Mouse (Mus musculus): ENCODE measurements around the gene Trex1. TPM values are rescaled to one million over a fixed set of nuclear protein-coding genes. Genes with fewer than 3 reads are reported as not detected.

Gene Trex1
- polyA plus RNA-seq, 1 experiment from 2014 or later: 14.3 TPM

- H3K4me3 ChIP-seq (ENCODE audit: low read depth, low read length): peak overlapping the region; percentile 62; the same call in 1 of the 2 replicates
- 48% methylated on average over 6 of the region's 6 CpGs for WGBS (ENCODE audit: insufficient replicate concordance)
Observed at GRCm38 (mm10) chr9:109097291-109097690, 37.8 kb upstream of the Trex1 start.

GRCm38 (mm10) chr9:109096856-109097255 is 37.3 kb upstream of the Trex1 start:
- 53% methylated on average over 6 of the region's 6 CpGs for WGBS (ENCODE audit: insufficient replicate concordance)
- 0 out of 2 replicates have a peak, but pooled peaks cover 3% of the 10 kb centered on the region for H3K36me3 ChIP-seq (replicated peaks; ENCODE audit: insufficient read depth, low read length)
- no peak for TF ChIP-seq EP300 (IDR thresholded peaks at IDR 0.05; ENCODE audit: low read depth)
- TF ChIP-seq CTCF (IDR thresholded peaks at IDR 0.05; ENCODE audit: low read depth): no peak
- no peak for DNase-seq
- H3K9me3 ChIP-seq (ENCODE audit: low read length): no peaks in the 10 kb centered on the region
- peak overlapping the region; percentile 74 for H3K9ac ChIP-seq (replicated peaks)
- peaks cover 25% of the 10 kb centered on the region for H3K4me1 ChIP-seq (ENCODE audit: insufficient read depth)
- peak overlapping the region; percentile 62 for H3K4me3 ChIP-seq (ENCODE audit: low read depth, low read length)
- H3K4me2 ChIP-seq (ENCODE audit: low read depth, low read length): peak overlapping the region; percentile 81
- peaks cover 31% of the 10 kb centered on the region for H3K27me3 ChIP-seq (ENCODE audit: insufficient read depth, low read length)
- ATAC-seq: no peak
- peak overlapping the region; percentile 91 for H3K27ac ChIP-seq (ENCODE audit: low read depth)

More at GRCm38 (mm10) chr9:109097291-109097690, 37.8 kb upstream of the Trex1 start:
- no peaks in the 10 kb centered on the region for H3K9me3 ChIP-seq (ENCODE audit: low read length)
- H3K4me1 ChIP-seq (ENCODE audit: insufficient read depth): peaks cover 25% of the 10 kb centered on the region
- peak overlapping the region; percentile 81 for H3K4me2 ChIP-seq (ENCODE audit: low read depth, low read length)
- H3K27ac ChIP-seq (ENCODE audit: low read depth): peak overlapping the region; percentile 91
- H3K27me3 ChIP-seq (ENCODE audit: insufficient read depth, low read length): peaks cover 31% of the 10 kb centered on the region
- 0 out of 2 replicates have a peak, but pooled peaks cover 3% of the 10 kb centered on the region for H3K36me3 ChIP-seq (replicated peaks; ENCODE audit: insufficient read depth, low read length)
- TF ChIP-seq CTCF (IDR thresholded peaks at IDR 0.05; ENCODE audit: low read depth) (no peak), EP300 (IDR thresholded peaks at IDR 0.05; ENCODE audit: low read depth) (no peak)
- no peak overlapping the region; the same call in none of the 2 replicates for H3K9ac ChIP-seq (replicated peaks)
- ATAC-seq: no peak
- no peak for DNase-seq

- Histone ChIP-seq H3K9ac (replicated peaks) (peak overlapping the region; percentile 74), H3K27ac (ENCODE audit: low read depth) (peak overlapping the region; percentile 91), H3K4me1 (ENCODE audit: insufficient read depth) (peaks cover 25% of the 10 kb centered on the region), H3K4me2 (ENCODE audit: low read depth, low read length) (peak overlapping the region; percentile 81), H3K27me3 (ENCODE audit: insufficient read depth, low read length) (peaks cover 31% of the 10 kb centered on the region), H3K36me3 (replicated peaks; ENCODE audit: insufficient read depth, low read length) (peaks cover 7% of the 10 kb centered on the region; the same call in 1 of the 2 replicates), H3K9me3 (ENCODE audit: low read length) (no peaks in the 10 kb centered on the region), H3K4me3 (ENCODE audit: low read depth, low read length) (peak overlapping the region; percentile 62)
- 66% methylated on average over 9 of the region's 9 CpGs for WGBS (ENCODE audit: insufficient replicate concordance)
- TF ChIP-seq EP300 (IDR thresholded peaks at IDR 0.05; ENCODE audit: low read depth) (no peak), CTCF (IDR thresholded peaks at IDR 0.05; ENCODE audit: low read depth) (no peak)
- ATAC-seq (no peak), DNase-seq (no peak)
Observed at GRCm38 (mm10) chr9:109096251-109096661, 36.7 kb upstream of the Trex1 start.

- TF ChIP-seq EP300 (IDR thresholded peaks at IDR 0.05; ENCODE audit: low read depth): no peak
- TF ChIP-seq CTCF (IDR thresholded peaks at IDR 0.05; ENCODE audit: low read depth): no peak
- Histone ChIP-seq H3K4me2 (ENCODE audit: low read depth, low read length) (peak within 1 kb of the TSS; percentile 81), H3K9me3 (ENCODE audit: low read length) (no peaks in the 10 kb centered on the region), H3K27me3 (ENCODE audit: insufficient read depth, low read length) (peaks cover 31% of the 10 kb centered on the region), H3K4me3 (ENCODE audit: low read depth, low read length) (peak within 1 kb of the TSS; percentile 62), H3K36me3 (replicated peaks; ENCODE audit: insufficient read depth, low read length) (peaks cover 7% of the 10 kb centered on the region; the same call in 1 of the 2 replicates), H3K4me1 (ENCODE audit: insufficient read depth) (peaks cover 25% of the 10 kb centered on the region), H3K27ac (ENCODE audit: low read depth) (peak within 1 kb of the TSS; percentile 91), H3K9ac (replicated peaks) (peak within 1 kb of the TSS; percentile 74)
- DNase-seq (peak; percentile 70), ATAC-seq (peak; percentile 53)
- under 1% methylated on average over 85 of the region's 102 CpGs for WGBS (ENCODE audit: insufficient replicate concordance)
Observed at GRCm38 (mm10) chr9:109095137-109095982, 35.8 kb upstream of the Trex1 start, which contains the start of gene Plxnb1. Plxnb1 (plus strand) TSS chr9:109095389.

- Histone ChIP-seq H3K27me3 (ENCODE audit: insufficient read depth, low read length) (peaks cover 31% of the 10 kb centered on the region), H3K4me1 (ENCODE audit: insufficient read depth) (peaks cover 28% of the 10 kb centered on the region), H3K9me3 (ENCODE audit: low read length) (no peaks in the 10 kb centered on the region), H3K4me3 (ENCODE audit: low read depth, low read length) (peak overlapping the region; percentile 62), H3K4me2 (ENCODE audit: low read depth, low read length) (peak overlapping the region; percentile 81), H3K27ac (ENCODE audit: low read depth) (peak overlapping the region; percentile 91), H3K9ac (replicated peaks) (peak overlapping the region; percentile 74), H3K36me3 (replicated peaks; ENCODE audit: insufficient read depth, low read length) (peaks cover 8% of the 10 kb centered on the region; the same call in 1 of the 2 replicates)
- no peak for TF ChIP-seq CTCF (IDR thresholded peaks at IDR 0.05; ENCODE audit: low read depth)
- TF ChIP-seq EP300 (IDR thresholded peaks at IDR 0.05; ENCODE audit: low read depth): peak; percentile 37; the same call in 1 of the 2 replicates
- DNase-seq: peak; percentile 79
- peak; percentile 79 for ATAC-seq
- WGBS (ENCODE audit: insufficient replicate concordance): 7% methylated on average over 17 of the region's 21 CpGs
Observed at GRCm38 (mm10) chr9:109094553-109095136, 35.1 kb upstream of the Trex1 start.

Data from liver, postnatal 0 days (tissue).